Mouse (Mus musculus) bone marrow macrophage, adult 2 months (primary cell): Measurements from ENCODE around the gene Erich6b.

Experiments used
- CTCF ChIP-seq: IDR thresholded peaks from 2 replicates; pipeline ENCODE4 v1.5.1; 2012; ENCODE audit warnings: low read depth, mild to moderate bottlenecking, low read length, moderate library complexity
- POLR2A ChIP-seq: IDR thresholded peaks from 2 replicates; pipeline ENCODE4 v1.6.1; 2012; ENCODE audit warnings: mild to moderate bottlenecking, low read depth, low read length, borderline replicate concordance

GRCm38 (mm10) chr14:75690428-75690827, 48.4 kb downstream of the Erich6b start:
- TF ChIP-seq CTCF (no peak), POLR2A (no peak)
